Mouse (Mus musculus) CD8-positive naive resting alpha-beta T cell, adult 2 months (primary cell): ENCODE measurements around the gene Ltbp1.

Experiments
- DNase-seq, 2 experiments: peaks; one replicate each; pipeline ENCODE4 v3.0.0; 2022; ENCODE audit warnings: low read depth in 2 of 2, low spot score in 2 of 2

The Ltbp1 gene

DNA sequence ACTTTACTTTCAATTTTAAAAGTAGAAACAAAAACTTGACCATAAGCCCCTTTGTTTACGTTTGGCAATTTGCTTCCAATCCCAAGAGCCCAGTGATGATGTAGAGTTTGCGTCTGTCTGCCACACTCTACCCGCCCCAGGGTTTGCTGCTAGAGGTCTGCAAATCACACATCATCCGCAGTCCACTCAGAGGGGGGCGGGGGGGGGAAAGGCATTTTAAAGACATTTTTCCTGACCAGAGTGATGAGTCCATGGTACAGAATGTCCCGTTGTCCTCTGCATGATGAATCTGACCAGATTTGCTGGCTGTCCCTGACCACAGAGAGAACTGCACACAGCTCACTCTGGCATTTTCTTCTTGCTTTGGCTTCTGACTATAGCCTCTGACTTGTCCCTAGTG is 269.9 kb downstream of the Ltbp1 start:
- no peak for DNase-seq

DNA sequence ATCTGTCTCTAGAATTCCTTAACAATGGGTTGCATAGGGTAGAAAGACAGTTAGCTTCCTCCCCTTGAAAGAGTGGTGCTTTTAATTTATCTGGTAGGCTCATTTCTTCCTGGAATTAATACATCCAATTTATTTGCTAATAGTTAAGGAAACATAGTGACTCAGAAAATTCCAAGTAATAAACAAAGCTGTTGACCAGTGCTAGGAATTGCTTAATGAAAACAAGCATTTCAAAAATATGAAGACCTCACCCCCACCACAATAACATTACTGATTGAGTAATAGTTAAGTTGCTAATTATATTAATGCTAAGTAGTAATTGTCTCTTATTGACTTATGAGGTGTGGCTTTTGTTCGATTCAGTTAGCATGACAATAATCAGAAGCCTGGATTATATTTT is 272.7 kb downstream of the Ltbp1 start:
- no peak for DNase-seq

DNA sequence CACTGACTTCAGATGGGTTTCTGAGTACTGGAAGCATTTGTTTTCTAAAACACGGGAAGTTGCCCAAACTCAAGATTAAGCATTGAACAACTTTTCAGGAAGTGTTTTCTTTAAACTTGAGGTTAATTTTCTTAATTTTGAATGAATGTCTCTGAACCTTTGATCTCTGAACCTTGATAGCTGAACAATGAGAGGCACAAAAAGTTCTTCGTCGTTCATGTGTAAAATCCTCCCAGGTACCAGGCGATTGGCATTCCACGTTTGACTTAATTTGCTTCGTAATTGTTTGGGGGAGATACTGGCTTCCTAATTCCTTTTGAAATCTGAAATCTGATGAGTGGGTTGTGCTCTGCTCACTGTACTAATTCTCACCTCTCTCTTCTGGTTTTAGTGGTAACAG is 273.2 kb downstream of the Ltbp1 start:
- no peak for DNase-seq

DNA sequence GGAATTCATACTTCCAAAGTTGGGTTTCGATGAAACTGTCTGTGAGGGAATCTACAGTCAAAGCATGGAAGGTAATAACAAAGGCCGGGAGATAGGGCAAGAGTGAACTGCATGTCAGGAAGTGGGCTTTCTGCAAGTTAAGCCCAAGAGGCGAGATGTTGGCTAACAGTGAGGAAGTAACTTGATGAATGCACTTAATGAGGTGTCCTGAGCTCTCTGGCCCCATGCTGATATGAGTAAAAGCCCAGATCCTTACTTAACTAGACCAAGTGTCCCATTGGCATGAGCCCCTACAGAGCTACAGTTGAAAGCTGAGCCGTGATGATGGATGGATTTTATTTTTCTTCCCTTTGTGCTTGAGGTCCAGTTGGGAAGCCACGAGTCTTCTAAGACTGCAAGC is 276.0 kb downstream of the Ltbp1 start:
- DNase-seq = no peak

DNA sequence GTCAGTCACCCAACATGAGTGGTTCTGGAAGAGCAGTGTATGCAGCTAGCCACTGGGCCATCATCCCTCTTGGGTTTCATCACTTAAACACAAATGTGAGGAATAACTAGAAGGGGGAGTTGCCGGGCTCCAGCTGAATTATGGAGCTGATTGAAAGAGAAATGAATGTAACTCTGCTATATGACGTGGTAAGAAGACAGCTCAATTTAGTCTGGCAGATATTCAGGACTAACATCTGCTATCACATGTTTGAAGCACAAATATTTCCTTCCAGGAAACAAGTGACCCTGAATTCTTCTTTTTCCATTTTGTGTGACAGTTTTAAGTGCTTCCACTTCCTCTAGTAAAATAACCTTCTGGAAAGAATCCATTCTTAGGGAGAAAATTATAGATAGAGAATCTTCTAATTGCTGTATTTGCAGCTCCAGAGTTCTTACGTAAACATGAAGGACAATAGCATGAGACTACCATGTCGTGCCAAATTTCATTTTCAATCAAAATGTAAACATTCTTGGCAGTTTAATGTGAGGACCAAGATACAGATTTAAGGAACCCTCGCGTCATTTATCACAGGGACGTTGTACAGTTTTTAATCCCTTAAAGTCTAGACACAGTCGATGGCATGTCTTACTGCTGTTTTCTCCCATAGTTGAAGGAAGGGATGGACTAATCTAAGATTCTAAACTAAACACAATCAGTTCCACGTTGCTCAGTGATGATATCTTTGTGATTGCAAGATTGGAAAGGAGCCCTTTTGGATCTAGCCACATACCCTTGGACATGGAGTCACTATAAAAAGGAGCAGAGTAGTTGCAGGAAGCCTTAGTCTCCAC is 279.7 kb downstream of the Ltbp1 start:
- DNase-seq = no peak

DNA sequence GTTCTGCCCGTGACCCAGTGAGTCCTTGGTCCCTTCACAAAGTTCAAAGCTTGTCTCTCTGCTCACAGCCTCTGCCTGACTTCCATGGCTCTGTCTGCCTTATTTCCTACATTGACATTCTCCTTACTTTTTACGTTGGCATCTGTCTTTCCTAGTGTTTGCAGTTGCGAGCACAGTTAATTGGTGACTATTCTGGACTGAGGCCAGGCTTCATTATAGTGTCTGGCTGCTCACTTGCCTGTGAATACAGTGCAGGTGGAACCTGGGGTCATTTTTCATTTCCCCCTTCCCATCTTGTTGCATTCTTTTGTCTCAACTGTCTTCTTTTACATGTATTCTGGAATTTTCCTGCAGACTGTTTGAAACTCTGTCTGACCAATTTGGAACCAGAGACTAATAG is 287.6 kb downstream of the Ltbp1 start:
- DNase-seq = no peak

DNA sequence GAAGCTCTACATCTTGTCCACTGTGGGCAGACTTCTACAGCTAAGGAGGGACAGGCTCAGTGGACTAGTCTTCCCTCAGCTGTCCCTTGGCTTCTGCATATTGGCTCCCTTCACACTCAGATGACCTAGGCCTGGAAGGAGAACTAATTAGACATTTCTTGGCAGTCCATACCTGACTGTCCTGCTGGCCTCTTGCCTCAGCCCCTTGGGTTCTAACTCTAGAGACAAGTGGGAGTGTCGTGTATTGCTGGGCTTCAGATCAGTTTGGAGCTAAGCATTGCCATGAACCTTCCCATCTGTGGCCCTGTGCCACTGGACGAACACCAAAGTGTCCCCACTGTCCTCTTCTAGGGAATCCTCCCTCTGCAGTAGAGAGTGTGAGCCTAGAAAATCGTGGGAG is 288.4 kb downstream of the Ltbp1 start:
- DNase-seq = no peak

DNA sequence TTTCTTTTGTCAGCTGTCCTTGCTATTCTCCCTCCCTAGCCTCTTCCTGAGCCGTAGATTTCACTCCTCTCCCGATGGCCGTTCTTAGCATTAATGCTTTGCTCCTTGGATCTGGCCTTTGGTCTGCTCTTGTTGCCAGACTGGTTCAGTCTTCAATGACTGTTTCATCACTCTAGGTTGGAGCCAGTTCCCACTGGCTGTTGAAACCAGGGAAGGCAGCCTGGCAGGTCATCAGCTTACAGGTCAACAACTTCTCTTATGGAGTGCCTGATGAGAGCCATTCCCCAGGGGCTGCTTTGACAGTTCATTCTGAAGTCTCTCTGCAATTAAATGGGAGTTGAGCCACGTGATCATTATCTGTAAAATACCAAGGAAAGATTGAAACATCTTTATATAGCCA is 295.5 kb downstream of the Ltbp1 start:
- no peak for DNase-seq

DNA sequence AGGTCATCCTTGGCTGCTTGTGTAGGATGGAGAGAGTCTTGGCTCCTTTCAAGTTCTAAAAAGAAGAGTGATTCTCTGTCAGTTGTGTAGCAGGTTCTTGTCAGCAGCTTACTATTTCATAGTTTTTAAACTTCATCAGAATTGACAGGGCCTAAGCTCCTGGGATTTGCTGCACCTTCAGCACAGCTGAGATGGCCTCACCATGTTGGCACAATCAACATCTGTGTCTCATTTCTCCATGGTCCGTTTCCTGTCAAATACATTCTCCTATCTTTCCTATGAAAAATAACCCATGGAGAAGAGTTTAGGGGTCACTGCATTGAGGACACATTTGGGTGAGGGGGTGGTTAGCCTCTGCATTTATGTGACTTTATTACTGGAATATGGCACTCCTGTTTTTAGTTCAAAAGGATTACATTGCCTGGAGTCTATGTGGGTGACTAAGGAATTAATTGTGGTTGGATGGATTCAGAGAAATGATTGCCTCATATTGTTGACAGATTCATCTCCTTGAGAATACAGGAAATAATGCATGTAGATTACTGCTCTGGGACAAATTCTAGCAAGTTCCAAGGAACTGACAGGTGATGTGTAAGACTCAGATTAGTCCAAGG is 299.5 kb downstream of the Ltbp1 start:
- DNase-seq = no peak

DNA sequence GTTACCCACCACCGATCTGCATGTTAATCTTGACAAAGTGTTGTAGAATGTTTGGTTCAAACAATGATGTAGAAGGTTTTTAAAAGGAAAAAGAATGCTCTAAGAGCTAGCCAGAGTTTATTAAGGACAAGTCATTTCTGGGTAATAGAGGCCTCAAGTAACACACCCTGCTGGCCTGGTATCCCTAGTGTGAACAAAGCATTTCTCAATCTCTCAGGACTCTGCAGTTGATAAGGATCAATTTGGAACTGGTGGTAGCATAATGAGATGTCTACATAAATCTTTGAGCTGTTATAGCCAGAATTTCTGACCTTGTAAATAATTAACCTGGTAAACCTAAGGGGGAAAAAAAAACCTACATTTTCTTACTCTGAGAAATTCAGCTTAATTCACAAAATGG is 300.3 kb downstream of the Ltbp1 start:
- DNase-seq = no peak

DNA sequence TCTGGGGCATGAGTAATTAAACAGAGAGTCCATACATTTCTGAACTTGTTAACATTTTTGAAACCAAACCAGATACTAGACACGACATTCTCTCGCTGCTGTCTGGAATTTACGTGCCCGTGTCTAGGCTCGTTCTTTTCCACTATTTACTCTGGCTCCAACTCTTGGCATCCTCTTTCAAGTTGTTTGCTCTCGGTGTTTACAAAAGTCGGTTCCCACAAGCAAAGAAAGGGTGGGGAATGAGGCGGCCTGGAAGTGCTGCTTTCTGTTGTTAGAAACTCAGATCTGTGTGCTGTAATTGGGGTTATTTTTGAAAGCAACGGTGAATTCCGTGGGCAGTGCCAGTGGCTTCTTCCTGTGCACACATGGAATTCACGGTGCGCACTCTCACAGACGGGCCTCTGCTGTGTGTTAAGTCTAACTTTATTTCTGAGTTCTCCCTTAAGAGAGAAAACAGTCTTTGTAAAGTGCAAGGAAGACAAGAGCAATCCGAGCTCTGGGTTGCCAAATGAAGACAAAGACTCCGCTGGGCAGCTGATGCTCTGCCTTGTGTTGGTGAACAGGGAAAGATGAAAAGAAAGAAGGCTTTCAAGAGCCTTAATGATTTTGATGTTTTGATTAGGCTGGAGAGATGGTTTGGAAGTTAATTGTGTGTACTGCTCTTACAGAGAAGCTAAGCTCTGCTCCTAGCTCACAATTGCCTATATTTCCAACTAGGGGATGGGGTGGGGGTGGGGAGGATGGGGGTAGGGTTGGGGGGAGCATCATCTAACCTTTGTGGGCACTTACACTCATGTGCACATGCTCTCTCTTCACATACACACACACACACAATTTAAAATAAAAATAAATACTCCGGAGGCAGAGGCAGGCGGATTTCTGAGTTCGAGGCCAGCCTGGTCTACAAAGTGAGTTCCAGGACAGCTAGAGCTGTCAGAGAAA is 302.0 kb downstream of the Ltbp1 start:
- no peak for DNase-seq

DNA sequence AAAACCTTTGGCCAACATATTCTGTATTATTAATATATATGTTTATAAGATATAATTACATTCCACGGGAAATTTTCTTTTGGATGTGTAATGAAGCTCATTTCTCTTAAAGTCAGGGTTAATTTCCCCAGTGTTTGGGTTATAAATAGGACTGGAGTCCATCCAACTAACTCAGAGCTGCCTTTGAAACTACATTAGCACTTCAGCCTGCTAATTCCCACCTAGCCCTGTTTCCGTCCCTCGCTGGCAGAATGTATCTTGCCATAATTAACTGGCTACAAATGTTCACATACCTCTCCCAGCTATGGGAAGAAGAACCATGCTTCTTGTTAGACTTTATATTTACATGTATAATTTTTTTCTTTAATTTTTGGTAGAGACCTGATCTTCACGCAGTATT is 311.7 kb downstream of the Ltbp1 start:
- no peak for DNase-seq

DNA sequence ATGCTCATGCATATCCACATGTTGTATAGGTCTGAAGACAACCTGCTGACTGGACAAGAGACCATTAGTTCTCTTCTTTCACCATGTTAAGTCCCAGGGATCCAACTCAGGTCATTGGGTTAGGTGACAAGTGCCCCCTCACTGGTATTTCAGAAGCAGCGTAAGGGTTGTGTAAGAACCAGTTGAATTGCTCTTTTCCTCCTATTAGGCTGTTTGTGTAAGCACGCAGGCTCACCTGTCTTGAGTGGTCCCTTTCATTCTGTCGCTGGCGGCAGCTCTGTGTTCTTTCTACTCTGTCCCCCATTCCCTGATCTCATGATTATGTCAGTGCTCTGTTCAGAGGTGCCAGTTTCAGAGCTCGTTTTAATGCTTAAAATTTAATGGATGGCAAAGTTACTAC is 317.9 kb downstream of the Ltbp1 start:
- DNase-seq = no peak

DNA sequence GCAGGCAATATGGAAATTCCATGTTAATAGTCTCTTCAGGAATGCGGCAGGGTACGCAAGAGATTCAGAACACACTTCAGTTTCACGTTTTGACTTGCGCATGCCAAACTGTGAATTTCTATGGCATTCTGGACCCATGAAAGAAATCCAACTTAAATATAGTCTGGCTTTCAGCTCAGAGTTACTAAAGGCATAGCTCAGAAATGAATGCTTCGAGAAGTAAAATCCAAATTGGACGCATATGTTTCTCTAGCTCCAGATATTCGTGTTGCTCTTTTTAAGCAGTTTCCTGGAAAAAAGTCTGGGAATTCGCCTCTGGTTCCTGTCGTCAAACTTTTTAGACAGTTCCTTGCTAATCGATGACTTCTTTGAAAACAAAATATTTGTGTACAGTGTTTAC is 318.4 kb downstream of the Ltbp1 start:
- no peak for DNase-seq

DNA sequence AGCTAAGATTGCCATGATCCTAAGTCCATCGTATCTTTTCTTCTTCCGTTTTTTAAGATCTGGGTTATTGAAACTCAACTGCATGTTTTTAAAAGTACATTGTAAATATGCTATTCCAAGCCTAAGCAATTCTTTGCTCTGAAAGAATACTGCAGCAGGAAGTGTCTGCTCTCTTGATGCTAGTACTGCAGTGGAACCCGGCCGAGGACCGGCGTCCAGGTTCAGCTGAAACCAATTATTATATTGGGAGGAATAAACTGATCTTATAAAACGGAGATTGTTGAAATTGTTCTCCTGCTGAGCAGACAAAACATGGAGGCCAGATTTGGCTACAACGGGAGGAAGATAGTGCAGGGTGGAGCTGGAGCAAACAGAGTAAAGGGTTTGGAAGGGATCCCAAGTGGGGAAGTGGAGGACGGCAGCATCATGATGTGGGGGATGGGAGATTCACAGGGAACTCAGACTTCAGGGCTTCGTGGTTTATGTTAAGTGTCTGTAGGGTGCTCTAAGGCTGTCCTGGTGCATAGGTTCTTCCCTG is 322.8 kb downstream of the Ltbp1 start:
- DNase-seq = no peak

DNA sequence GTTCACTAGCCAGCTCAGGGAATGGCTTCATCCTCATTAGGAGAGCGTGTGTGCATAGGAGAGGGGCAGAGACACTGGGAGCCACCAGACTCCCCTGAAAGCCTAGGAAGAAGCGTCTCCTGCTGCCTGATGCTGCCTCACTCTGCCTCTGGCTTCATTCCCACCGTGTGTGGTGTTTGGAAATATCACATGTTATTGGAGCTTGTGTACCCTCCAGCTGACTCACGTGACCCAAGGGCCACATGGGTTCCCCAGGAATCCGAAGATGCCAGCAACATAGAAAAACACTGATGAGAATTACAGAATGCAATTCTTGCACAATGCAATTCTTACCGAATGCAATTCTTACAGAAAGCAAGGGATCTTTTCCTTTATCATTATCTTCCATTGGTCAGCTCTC is 325.0 kb downstream of the Ltbp1 start:
- DNase-seq = no peak

DNA sequence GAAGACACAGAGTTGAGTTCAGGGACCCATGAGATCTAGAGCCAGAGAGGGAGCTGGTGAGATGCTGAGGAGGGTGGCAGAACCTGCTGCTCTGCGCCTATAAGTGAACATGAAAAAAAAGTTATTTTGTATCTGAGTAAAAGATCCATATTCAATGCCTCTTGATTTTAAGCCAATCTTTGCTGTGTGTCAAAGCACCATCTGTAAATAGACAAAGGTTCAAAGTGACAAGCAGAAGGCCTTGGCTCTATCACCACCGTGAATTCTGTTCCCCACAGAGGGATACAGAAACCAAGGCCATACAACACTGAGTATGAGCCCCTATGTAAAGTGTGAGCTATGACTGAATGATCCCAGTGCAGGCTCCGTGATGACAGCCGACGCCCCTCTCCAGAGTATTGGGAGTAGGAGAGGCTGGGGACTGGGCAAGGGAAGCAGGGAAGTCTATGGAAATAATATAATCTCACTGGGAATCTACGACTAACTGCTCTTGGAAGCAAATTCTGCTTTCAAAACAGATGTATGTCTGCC is 326.1 kb downstream of the Ltbp1 start:
- no peak for DNase-seq

DNA sequence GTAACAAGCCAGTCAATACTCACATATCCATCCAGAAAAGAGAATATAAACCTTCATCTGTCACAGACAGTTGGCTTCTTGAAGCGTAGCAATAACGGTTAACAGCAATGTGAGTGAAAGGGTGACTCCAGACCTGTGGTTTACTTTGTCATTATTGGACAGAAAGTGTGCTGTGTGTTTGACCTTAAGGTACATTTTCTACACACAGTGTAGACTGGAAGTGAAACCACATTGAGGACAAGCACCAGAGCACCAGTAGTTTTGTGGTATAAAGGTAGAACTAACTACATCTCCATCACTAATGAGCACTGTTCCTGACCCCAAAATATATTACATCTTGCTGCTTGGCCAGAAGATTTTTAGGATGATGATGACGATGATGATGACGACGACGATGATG is 326.9 kb downstream of the Ltbp1 start:
- DNase-seq = no peak

DNA sequence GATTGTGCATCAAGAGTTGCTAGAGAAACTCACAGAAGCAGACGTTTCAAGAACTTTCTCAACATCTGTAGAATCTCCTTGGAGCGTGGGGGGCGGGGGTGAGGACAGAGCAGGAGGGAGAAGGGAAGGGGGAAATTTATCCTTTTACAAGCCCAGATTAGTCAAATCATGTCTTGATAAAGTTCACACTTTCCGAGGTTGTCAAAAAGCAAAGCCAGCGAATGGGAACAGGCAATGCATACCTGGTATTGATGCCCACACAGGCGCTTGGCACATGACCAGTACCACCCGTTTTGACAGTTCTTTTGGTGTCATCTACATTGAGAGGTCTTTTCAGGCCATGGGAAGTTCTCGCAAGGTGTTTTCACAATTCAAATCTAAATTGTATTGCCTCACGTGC is 327.6 kb downstream of the Ltbp1 start:
- DNase-seq = no peak

DNA sequence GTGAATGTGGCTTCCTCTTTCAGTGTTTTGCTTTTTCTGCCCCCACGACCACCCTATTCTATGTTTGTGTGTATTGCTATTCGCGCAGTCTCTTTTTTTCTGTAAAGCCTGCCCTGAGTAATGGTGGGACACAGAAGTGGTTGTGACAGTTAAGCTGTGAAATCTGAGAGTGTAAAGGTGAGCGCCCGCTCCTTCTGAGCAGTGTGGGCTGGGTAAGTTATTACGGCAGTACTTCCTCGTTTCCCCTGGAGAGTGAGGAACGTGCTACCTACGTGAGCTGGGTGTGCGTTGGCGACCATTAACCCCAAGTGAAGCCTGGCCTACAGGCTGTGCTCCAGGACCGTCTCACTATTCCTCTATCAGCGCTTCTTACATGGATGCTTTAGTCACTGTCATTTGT is 328.4 kb downstream of the Ltbp1 start:
- no peak for DNase-seq

DNA sequence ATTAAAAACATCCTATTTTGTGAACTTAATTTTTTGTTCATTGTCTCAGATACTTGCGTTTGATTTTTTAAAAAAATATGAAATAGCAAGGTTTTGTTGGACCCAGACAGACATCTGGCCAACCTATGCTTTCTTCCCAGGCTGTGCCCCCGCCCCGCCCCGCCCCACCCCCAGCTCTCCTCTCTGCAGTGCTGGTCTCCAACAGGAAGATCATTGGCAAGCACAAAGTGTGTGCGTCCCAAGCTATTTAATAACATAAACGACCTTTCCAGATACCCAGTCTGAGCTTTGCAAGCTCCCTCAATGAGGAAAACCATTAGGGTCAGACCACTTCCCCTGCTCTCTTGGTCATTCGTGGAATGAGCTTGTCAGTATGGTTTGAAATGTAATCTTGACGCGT is 330.3 kb downstream of the Ltbp1 start:
- DNase-seq = no peak
